Mouse (Mus musculus) kidney, adult 2 months (tissue): ENCODE results near the gene Ubtf. TPM values are rescaled to one million over a fixed set of nuclear protein-coding genes. Genes with fewer than 3 reads are reported as not detected.

Experiments
- DNase-seq: peaks from one replicate; pipeline ENCODE4 v3.0.0; 2021
- H3K27ac ChIP-seq: fragments of 200-500 bp; 2 replicates; pipeline ENCODE4 v1.5.1; 2012; ENCODE audit warnings: low read depth, low read length, control low read depth, inconsistent platforms; ENCODE audit not compliant: insufficient read depth
- H3K27me3 ChIP-seq: fragments of 200-500 bp; replicated peaks from 2 replicates; pipeline ENCODE4 v1.6.1; 2012; ENCODE audit warnings: mild to moderate bottlenecking, moderate library complexity, low read length, inconsistent platforms; ENCODE audit not compliant: control insufficient read depth, insufficient read depth
- H3K36me3 ChIP-seq: fragments of 200-500 bp; 2 replicates; pipeline ENCODE4 v1.6.1; 2012; ENCODE audit warnings: mild to moderate bottlenecking, moderate library complexity, low read length, inconsistent platforms; ENCODE audit not compliant: control insufficient read depth, insufficient read depth
- H3K4me1 ChIP-seq: fragments of 200-500 bp; 2 replicates; pipeline ENCODE4 v1.6.1; 2011; ENCODE audit warnings: low read length; ENCODE audit not compliant: control insufficient read depth, insufficient read depth
- H3K4me3 ChIP-seq: fragments of 200-500 bp; 2 replicates; pipeline ENCODE4 v1.5.1; 2011; ENCODE audit warnings: mild to moderate bottlenecking, low read depth, low read length, control low read depth; ENCODE audit not compliant: insufficient read depth
- CTCF ChIP-seq: fragments of 200-500 bp; conservative IDR thresholded peaks from 2 replicates; pipeline ENCODE4 v1.5.1; 2011; ENCODE audit warnings: low read depth, mild to moderate bottlenecking, control low read depth, low read length, moderate library complexity, mixed read lengths; ENCODE audit not compliant: insufficient read depth, insufficient read length
- POLR2A ChIP-seq: fragments of 200-500 bp; IDR thresholded peaks from one replicate; pipeline ENCODE4 v1.6.1; 2011; ENCODE audit warnings: low read depth, low read length, control low read depth
- WGBS: fragments of 180-500 bp; shearing (Covaris S2); methylation state at CpG from one replicate; pipeline ENCODE4 v1.1.7; 2018; 5-methylcytosine and 5-hydroxymethylcytosine counted together
- polyA plus RNA-seq: library from polyadenylated mRNA; depleted of rRNA; stranded (reverse); fragments of >200 nt; gene quantifications from 2 replicates; pipeline ENCODE4 v1.2.3, GENCODE M21; 2012

Ubtf gene
- polyA plus RNA-seq, 1 experiment = 30.3 TPM

DNA sequence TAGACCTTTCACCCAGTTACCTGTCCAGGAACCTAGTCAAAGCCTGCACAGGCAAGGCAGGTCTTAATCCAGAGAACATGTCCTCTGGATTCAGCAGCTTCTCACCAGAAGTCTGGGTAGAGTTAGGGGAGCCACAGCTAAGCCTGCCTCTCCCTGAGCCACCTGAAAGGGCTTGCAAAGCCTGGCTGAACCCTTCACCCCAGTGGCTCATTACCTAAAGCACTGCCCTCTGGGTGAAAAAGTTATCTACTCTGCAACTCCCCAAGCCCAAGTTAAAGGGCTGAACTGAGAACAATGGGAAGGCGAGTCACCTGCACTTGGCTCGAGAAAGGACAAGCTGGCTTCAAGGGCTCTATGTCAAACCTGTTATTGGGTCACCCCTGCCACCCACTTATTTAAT is 15.4 kb downstream of the Ubtf start:
- no peak for DNase-seq
- no peaks in the 10 kb centered on the region for H3K4me1 ChIP-seq
- peaks cover 3% of the 10 kb centered on the region; the same call in 1 of the 2 replicates for H3K36me3 ChIP-seq
- no peaks in the 10 kb centered on the region for H3K27me3 ChIP-seq
- no peak overlapping the region for H3K27ac ChIP-seq
- no peak overlapping the region for H3K4me3 ChIP-seq
- WGBS = 50% methylated on average over 2 of the region's 2 CpGs
- no peak for TF ChIP-seq CTCF
- no peak for TF ChIP-seq POLR2A

- Histone ChIP-seq H3K4me3 (no peak overlapping the region), H3K27me3 (no peaks in the 10 kb centered on the region), H3K4me1 (no peaks in the 10 kb centered on the region; the same call in 1 of the 2 replicates), H3K27ac (no peak overlapping the region), H3K36me3 (no peaks in the 10 kb centered on the region)
- 4% methylated on average over 1 of the region's 1 CpGs for WGBS
- DNase-seq = peak; percentile 69
- TF ChIP-seq POLR2A = no peak
- peak; percentile 48 for TF ChIP-seq CTCF
Observed at GRCm38 (mm10) chr11:102299839-102300238, 19.7 kb downstream of the Ubtf start.

DNA sequence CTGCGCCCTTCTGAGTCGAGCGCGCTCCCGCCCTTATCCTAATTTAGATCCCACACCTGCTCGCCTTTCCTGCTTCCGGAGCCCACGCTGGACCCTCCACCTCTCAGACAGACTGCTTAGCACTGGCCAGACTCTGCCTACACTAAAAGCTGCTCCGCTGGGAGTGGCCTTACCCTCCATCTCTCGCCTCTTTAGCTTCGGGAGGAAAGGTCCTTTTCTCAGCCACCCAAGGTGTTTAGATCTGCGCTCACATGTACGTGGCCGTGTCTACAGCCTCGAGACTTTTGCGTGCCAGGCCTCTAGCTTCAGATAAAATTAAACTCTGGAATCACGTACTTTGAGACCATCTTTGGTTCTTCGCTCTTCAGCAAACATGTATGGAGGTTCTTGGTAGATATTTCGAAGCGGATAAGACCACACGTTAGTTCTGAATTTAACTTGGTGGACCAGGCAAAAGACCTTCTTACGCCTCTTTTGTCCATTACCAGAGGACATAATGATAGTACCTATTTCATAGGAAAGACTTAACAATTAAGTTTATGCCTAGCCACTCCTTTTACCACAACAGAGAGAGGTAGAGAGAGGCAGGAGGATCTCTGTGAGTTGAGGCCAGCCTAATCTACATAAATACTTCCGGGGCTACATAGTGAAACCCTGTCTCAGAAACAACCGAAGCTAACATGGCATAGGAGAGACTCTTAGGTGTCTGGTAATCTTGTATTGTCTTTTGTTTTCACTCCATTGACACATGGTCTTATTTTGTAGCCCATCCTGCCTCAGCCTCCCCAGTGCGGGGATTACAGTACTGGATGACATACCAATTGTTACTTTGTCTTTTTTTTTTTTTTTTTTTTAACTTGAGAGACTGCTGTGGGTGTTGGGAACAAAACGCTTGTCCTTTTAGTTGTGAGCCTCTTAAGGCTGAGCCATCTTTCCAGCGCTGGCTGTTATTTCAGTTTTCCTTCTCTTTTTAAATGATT is 21.7 kb downstream of the Ubtf start:
- TF ChIP-seq POLR2A (no peak), CTCF (no peak)
- Histone ChIP-seq H3K36me3 (no peaks in the 10 kb centered on the region), H3K27ac (peak overlapping the region; percentile 96), H3K4me1 (no peaks in the 10 kb centered on the region; the same call in 1 of the 2 replicates), H3K4me3 (peak overlapping the region; percentile 88), H3K27me3 (no peaks in the 10 kb centered on the region)
- DNase-seq = no peak
- WGBS = 22% methylated on average over 27 of the region's 27 CpGs

- peak; percentile 49 for TF ChIP-seq POLR2A
- no peak for TF ChIP-seq CTCF
- Histone ChIP-seq H3K4me1 (no peaks in the 10 kb centered on the region; the same call in 1 of the 2 replicates), H3K36me3 (no peaks in the 10 kb centered on the region; the same call in 1 of the 2 replicates), H3K27ac (peak within 1 kb of the TSS; percentile 96), H3K4me3 (peak within 1 kb of the TSS; percentile 91), H3K27me3 (no peaks in the 10 kb centered on the region)
- DNase-seq = peak; percentile 99
- under 1% methylated on average over 95 of the region's 125 CpGs for WGBS
Observed at GRCm38 (mm10) chr11:102296491-102297472, 22.8 kb downstream of the Ubtf start, which contains the start of gene Atxn7l3. Gene Atxn7l3 (minus strand): TSS chr11:102296631.

DNA sequence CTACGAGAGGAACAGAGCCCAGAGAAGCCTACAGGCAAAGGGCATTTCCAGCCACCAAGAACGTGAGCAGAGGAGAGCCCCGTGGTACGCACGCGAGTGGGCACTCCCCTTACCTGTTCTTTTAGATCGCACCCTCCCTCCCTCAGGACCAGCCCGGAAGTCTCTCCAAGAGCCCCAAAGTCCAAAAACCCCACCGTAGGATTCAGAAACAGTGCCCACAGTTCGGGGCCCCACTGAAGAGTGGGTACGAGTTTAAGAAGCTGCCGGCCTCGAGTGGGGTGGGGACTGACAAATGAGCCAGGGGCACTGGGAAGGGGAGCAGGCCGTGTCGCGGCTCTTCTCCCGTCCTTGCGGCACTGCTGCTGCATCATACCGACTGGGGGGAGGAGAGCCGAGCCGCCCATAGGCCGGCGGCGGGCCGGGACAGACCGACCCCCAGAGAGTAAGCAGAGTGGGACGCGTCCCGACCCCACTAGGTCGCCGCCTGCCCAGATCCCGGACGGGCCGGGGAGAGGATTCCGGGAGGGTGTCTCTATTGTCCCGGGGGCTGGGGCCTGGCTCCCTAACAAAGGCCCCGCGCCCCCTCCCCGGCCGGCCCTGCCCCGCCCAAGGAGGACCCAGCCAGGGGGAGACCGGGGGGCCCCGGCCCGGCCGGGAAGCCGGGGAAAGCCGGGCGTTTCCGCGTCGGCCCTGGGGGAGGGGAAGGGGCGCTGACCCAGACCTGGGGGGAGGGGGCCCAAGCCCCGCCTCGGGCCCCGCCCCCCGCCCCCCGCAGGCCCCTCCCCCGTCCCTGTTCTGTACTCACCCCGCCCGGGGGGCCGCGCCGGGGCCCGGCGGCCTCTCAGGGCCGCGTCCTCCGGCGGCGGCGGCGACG is 23.7 kb downstream of the Ubtf start:
- H3K4me1 ChIP-seq = no peaks in the 10 kb centered on the region; the same call in 1 of the 2 replicates
- no peak for TF ChIP-seq CTCF
- TF ChIP-seq POLR2A = no peak
- no peaks in the 10 kb centered on the region for H3K27me3 ChIP-seq
- H3K36me3 ChIP-seq = no peaks in the 10 kb centered on the region; the same call in 1 of the 2 replicates
- peak; percentile 56 for DNase-seq
- H3K4me3 ChIP-seq = peak overlapping the region; percentile 91
- peak overlapping the region; percentile 80 for H3K27ac ChIP-seq
- WGBS = under 1% methylated on average over 48 of the region's 73 CpGs

DNA sequence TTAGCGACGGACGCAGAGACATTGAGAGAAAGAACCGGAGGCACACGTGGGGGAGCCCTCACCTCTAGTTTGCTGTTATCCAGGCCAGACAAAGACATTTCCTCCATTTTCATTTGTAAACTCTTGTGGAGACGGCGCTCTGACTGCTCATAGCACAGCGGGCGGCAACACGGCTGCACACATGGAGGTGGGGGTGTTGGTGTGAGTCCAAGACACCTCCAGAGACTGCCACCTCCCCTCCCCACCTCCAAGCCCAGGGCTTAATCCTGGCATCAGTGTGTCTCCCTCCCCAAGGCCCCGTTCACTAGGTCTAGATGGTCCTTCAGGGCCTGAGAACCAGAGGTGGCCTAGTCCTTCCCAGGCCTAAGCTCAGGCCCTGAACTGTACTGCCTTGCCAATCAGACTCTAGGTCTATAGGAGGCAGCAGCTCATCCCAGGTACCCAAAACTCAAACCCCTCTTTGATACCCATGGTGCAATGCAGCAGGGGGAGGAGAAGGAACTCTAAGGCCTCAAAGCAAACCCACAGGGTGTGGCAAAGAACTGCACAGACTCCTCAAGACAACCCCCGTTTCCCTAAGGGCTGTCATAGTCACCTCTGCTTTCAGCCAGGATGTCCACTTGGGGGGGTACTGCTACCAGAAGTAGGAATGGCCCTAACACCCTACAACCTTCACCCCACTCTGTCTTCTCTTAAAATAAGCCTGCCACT is 24.5 kb downstream of the Ubtf start:
- WGBS = 70% methylated on average over 12 of the region's 12 CpGs
- DNase-seq = no peak
- Histone ChIP-seq H3K36me3 (no peaks in the 10 kb centered on the region; the same call in 1 of the 2 replicates), H3K27me3 (no peaks in the 10 kb centered on the region), H3K4me1 (peaks cover 3% of the 10 kb centered on the region; the same call in 1 of the 2 replicates), H3K4me3 (peak overlapping the region; percentile 91), H3K27ac (peak overlapping the region; percentile 80)
- TF ChIP-seq CTCF (0 out of 2 replicates have a peak, but pooled peaks have one; percentile 5), POLR2A (no peak)
